Mouse (Mus musculus) lung, postnatal 0 days (tissue): ENCODE measurements around the gene Stam2. TPM values are rescaled to one million over a fixed set of nuclear protein-coding genes. Genes with fewer than 3 reads are reported as not detected.

Source experiments
- ATAC-seq: fragments of 200-750 bp; cut with Nextera tagmentation; 2 replicates; pipeline ENCODE4 v1.8.0; 2017; ENCODE audit warnings: moderate library complexity
- DNase-seq: peaks from one replicate; pipeline ENCODE4 v3.0.0-alpha.2; 2016; ENCODE audit warnings: low spot score
- H3K27ac ChIP-seq: fragments of 300-500 bp; sonication (generic); 2 replicates; pipeline ENCODE4 v1.5.1; 2014; ENCODE audit warnings: antibody characterized with exemption, mild to moderate bottlenecking, low read length, mixed read lengths
- H3K27me3 ChIP-seq: fragments of 300-500 bp; sonication (generic); replicated peaks from 2 replicates; pipeline ENCODE4 v1.6.1; 2014; ENCODE audit warnings: low read length, mixed read lengths; ENCODE audit not compliant: insufficient read depth
- H3K36me3 ChIP-seq: fragments of 300-500 bp; sonication (generic); 2 replicates; pipeline ENCODE4 v1.6.1; 2014; ENCODE audit warnings: low read length, mixed read lengths; ENCODE audit not compliant: insufficient read depth
- H3K4me1 ChIP-seq: fragments of 300-500 bp; sonication (generic); 2 replicates; pipeline ENCODE4 v1.6.1; 2014; ENCODE audit warnings: antibody characterized with exemption, low read depth, low read length, mixed read lengths; ENCODE audit not compliant: insufficient read depth
- H3K4me2 ChIP-seq: fragments of 300-500 bp; sonication (generic); replicated peaks from 2 replicates; pipeline ENCODE4 v1.6.1; 2014; ENCODE audit warnings: low read depth, mild to moderate bottlenecking, low read length, moderate library complexity, mixed read lengths
- H3K4me3 ChIP-seq: fragments of 300-500 bp; sonication (generic); 2 replicates; pipeline ENCODE4 v1.5.1; 2014; ENCODE audit warnings: low read depth, low read length
- H3K9ac ChIP-seq: fragments of 300-500 bp; sonication (generic); replicated peaks from 2 replicates; pipeline ENCODE4 v1.6.1; 2014; ENCODE audit warnings: low read depth, mild to moderate bottlenecking
- H3K9me3 ChIP-seq: fragments of 300-500 bp; sonication (generic); 2 replicates; pipeline ENCODE4 v1.6.1; 2016; ENCODE audit warnings: low read length, mixed read lengths
- CTCF ChIP-seq: IDR thresholded peaks from 2 replicates; pipeline ENCODE4 v1.5.1; 2016; ENCODE audit warnings: antibody characterized with exemption, mild to moderate bottlenecking
- EP300 ChIP-seq: IDR thresholded peaks from 2 replicates; pipeline ENCODE4 v1.6.1; 2016; ENCODE audit warnings: antibody characterized with exemption, mild to moderate bottlenecking, control low read depth
- WGBS: fragments of 180-500 bp; shearing (Covaris S2); extraction: QIAGEN DNeasy Blood & Tissue Kit; methylation state at CpG from one replicate; pipeline ENCODE4 v1.1.7; 2014; 5-methylcytosine and 5-hydroxymethylcytosine counted together
- polyA plus RNA-seq: library from polyadenylated mRNA; unstranded; fragments of >200 nt; fragmentation: Nextera tagmentation; extraction: Ambion mirVana; gene quantifications from 2 replicates; pipeline ENCODE4 v1.2.1, GENCODE M21; 2015

Stam2 gene
- polyA plus RNA-seq, 1 experiment from 2014 or later, result 28.5 TPM

- no peaks in the 10 kb centered on the region for H3K36me3 ChIP-seq
- DNase-seq (no peak), ATAC-seq (no peak)
- H3K4me3 ChIP-seq, result no peak overlapping the region
- no peak overlapping the region for H3K27ac ChIP-seq
- no peaks in the 10 kb centered on the region for H3K9me3 ChIP-seq
- 51% methylated on average over 4 of the region's 4 CpGs for WGBS
- no peak for TF ChIP-seq CTCF
- TF ChIP-seq EP300, result no peak
- H3K4me1 ChIP-seq, result no peaks in the 10 kb centered on the region
- H3K27me3 ChIP-seq, result no peaks in the 10 kb centered on the region
- H3K9ac ChIP-seq, result no peak overlapping the region
- H3K4me2 ChIP-seq, result no peak overlapping the region
These were observed 87.5 kb downstream of the Stam2 start for GRCm38 (mm10) chr2:52654541-52654940.

- DNase-seq (no peak), ATAC-seq (no peak)
- no peaks in the 10 kb centered on the region for H3K4me1 ChIP-seq
- no peak overlapping the region for H3K4me2 ChIP-seq
- no peak overlapping the region for H3K27ac ChIP-seq
- no peak overlapping the region for H3K9ac ChIP-seq
- no peak for TF ChIP-seq CTCF
- TF ChIP-seq EP300, result no peak
- H3K36me3 ChIP-seq, result no peaks in the 10 kb centered on the region
- no peaks in the 10 kb centered on the region for H3K27me3 ChIP-seq
- no peaks in the 10 kb centered on the region for H3K9me3 ChIP-seq
- WGBS, result 72% methylated on average over 6 of the region's 6 CpGs
- no peak overlapping the region for H3K4me3 ChIP-seq
These were observed 90.5 kb downstream of the Stam2 start for GRCm38 (mm10) chr2:52651547-52651946.

- Histone ChIP-seq H3K9me3 (no peaks in the 10 kb centered on the region), H3K4me3 (no peak overlapping the region), H3K4me2 (no peak overlapping the region), H3K9ac (no peak overlapping the region), H3K36me3 (no peaks in the 10 kb centered on the region), H3K27ac (no peak overlapping the region), H3K4me1 (no peaks in the 10 kb centered on the region), H3K27me3 (no peaks in the 10 kb centered on the region)
- DNase-seq (no peak), ATAC-seq (no peak)
- TF ChIP-seq EP300 (no peak), CTCF (no peak)
- 55% methylated on average over 8 of the region's 8 CpGs for WGBS
These were observed 94.7 kb downstream of the Stam2 start for GRCm38 (mm10) chr2:52647255-52647998.

- 63% methylated on average over 6 of the region's 6 CpGs for WGBS
- H3K27me3 ChIP-seq, result no peaks in the 10 kb centered on the region
- no peaks in the 10 kb centered on the region for H3K4me1 ChIP-seq
- no peak overlapping the region for H3K9ac ChIP-seq
- no peak overlapping the region for H3K4me3 ChIP-seq
- no peak for DNase-seq
- no peak overlapping the region for H3K27ac ChIP-seq
- ATAC-seq, result no peak
- TF ChIP-seq CTCF (no peak), EP300 (no peak)
- H3K36me3 ChIP-seq, result no peaks in the 10 kb centered on the region
- H3K9me3 ChIP-seq, result no peaks in the 10 kb centered on the region
- no peak overlapping the region for H3K4me2 ChIP-seq
These were observed 98.4 kb downstream of the Stam2 start for GRCm38 (mm10) chr2:52643657-52644056.

Other genes with a start within 250 kb of the Stam2 start
- 1.5 and 1.7 TPM in 2 replicates for gene Cacnb4, start 65.5 kb downstream of the Stam2 start, polyA plus RNA-seq
- 3.5 and 3.9 TPM in 2 replicates for gene Fmnl2, start 115.6 kb upstream of the Stam2 start, polyA plus RNA-seq